Mouse (Mus musculus) brown adipose tissue, adult 24 weeks (tissue): ENCODE measurements around the gene Ifna7. TPM values are rescaled to one million over a fixed set of nuclear protein-coding genes. Genes with fewer than 3 reads are reported as not detected.
"Not testable (repeated sequence)": the region's sequence is repeated elsewhere in the genome, so short reads cannot be mapped to it uniquely, and the experiment has no call there.

ENCODE experiments used
- H3K27ac ChIP-seq: fragments of 200-500 bp; replicated peaks from 2 replicates; pipeline ENCODE4 v1.5.1; 2012; ENCODE audit warnings: low read depth, mild to moderate bottlenecking, low read length
- H3K4me1 ChIP-seq: fragments of 200-500 bp; 2 replicates; pipeline ENCODE4 v1.6.1; 2012; ENCODE audit warnings: low read length, mixed read lengths; ENCODE audit not compliant: control insufficient read depth, insufficient read depth, insufficient read length
- H3K4me3 ChIP-seq: fragments of 200-500 bp; 2 replicates; pipeline ENCODE4 v1.5.1; 2012; ENCODE audit warnings: low read depth, mild to moderate bottlenecking, low read length, moderate library complexity; ENCODE audit not compliant: insufficient read depth
- polyA plus RNA-seq: library from polyadenylated mRNA; stranded (reverse); fragments of >200 nt; gene quantifications from 2 replicates; pipeline ENCODE4 v1.2.4, GENCODE M21; 2012; ENCODE audit not compliant: missing spikeins, insufficient read depth, insufficient read length

The Ifna7 gene
- polyA plus RNA-seq, 1 experiment = not detected

DNA sequence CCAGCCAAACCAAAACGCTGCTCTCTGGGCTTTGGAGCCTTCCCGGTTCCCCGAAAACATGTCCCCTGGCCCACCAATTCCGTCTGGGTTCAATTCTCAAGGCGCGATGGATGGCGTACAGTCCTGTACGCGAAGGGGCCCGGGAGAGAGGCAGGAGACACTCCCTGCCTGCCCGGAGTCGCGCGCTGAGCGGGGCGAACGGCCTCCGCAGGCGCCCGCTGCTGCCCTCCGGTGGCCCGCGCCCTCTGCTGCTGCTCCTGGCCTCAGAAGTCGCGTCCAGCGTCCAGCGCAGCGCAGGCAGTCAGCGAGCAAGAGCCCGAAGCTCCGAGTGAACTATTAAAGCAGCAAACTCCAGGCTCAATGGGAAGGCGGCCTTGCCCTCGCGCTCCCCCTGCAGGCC is 10.3 kb upstream of the Ifna7 start:
- not testable (repeated sequence) for H3K4me1 ChIP-seq, H3K27ac ChIP-seq, H3K4me3 ChIP-seq

DNA sequence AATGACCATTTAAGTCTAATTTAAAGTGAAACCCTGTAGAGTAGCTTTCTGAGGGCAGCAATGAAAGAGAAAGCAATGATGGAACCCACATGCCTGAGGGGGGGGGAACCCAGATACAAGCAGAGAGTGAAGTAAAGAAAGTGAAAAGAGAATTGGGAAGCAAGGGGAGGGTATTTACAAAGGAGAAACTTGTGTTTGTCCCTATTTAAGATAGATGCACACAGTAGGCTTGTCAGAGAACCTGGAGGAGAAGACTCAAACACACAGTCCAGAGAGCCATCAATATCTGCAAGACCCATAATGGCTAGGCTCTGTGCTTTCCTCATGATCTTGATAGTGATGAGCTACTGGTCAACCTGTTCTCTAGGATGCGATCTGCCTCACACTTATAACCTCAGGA is 3.6 kb downstream of the Ifna7 start, which contains the start of gene Ifna11:
Gene Ifna11 (plus strand): TSS at position 301 of the 400 bp plus-strand sequence.
- Histone ChIP-seq H3K4me3 (no peak within 1 kb of the TSS), H3K4me1 (no peaks in the 10 kb centered on the region), H3K27ac (no peak within 1 kb of the TSS)

DNA sequence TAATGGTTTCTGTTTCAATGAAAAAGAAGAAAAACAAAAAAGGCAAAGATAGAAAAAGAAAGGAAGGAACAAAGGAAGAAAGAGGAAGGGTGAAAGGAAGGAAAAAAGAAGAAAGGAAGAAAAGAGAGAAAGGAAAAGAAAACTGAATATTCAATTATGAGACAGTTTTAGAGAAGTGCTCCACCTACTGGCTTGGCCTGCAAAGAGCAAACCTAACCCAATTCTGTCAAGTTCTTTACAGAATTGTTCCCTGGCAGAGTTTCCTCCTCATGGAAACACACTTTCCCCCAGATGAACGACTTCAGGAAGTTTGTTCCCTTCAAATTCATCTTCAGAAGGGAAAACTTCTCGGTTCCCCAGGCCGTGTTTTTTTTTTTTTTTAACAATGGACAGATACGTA is 7.0 kb downstream of the Ifna7 start:
- Histone ChIP-seq H3K4me1 (no peaks in the 10 kb centered on the region), H3K4me3 (no peak overlapping the region)

DNA sequence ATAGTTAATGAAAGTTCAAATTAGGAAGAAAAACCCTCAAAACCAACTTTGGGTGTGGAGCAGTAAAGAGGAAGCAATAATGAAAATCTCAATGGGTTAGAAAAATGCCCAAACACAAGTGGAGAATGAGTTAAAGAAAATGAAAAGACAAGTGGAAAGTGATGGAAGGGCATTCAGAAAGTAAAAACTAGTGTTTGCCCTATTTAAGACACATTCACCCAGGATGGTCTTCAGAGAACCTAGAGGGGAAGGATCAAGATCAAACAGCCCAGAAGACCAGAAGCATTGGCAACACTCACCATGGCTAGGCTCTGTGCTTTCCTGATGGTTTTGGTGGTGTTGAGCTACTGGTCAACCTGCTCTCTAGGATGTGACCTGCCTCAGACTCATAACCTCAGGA is 11.1 kb downstream of the Ifna7 start, which contains the start of gene Ifna6:
Gene Ifna6 (plus strand): TSS at position 301 of the 400 bp plus-strand sequence.
- H3K4me1 ChIP-seq = not testable (repeated sequence)

More for the DNA sequence above, 7.0 kb downstream of the Ifna7 start:
- no peak overlapping the region for H3K27ac ChIP-seq

DNA sequence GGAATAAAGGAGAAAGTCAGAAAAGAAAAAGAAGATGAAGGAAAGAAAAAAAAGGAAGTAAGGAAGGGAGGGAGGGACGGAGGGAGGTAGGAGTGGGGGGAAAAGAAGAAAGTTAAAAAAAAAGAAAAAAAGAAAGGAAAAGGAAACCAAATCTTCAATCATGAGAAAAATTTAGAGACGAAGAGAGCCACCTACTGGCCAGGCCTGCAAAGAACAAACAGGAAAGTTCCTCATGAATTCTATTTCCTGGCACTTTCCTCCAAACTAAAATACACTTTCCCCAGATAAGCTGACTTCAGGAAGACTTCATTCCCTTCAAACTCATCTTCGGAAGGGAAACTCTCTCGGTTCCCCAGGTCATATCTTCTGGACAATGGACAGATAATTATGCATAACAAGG is 14.5 kb downstream of the Ifna7 start:
- Histone ChIP-seq H3K4me3 (no peak overlapping the region), H3K4me1 (no peaks in the 10 kb centered on the region), H3K27ac (no peak overlapping the region)

More for the DNA sequence above, 11.1 kb downstream of the Ifna7 start, which contains the start of gene Ifna6:
- not testable (repeated sequence) for H3K27ac ChIP-seq, H3K4me3 ChIP-seq

DNA sequence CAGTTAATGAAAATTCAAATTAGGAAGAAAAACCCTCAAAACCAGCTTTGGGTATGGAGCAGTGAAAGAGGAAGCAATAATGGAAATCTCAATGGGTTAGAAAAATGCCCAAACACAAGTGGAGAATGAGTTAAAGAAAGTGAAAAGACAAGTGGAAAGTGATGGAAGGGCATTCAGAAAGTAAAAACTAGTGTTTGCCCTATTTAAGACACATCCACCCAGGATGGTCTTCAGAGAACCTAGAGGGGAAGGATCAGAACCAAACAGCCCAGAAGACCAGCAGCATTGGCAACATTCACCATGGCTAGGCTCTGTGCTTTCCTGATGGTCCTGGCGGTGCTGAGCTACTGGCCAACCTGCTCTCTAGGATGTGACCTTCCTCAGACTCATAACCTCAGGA is 19.2 kb downstream of the Ifna7 start, which contains the start of gene Ifna5:
Gene Ifna5 (plus strand): TSS at position 301 of the 400 bp plus-strand sequence.
- H3K4me3 ChIP-seq, H3K4me1 ChIP-seq, H3K27ac ChIP-seq: not testable (repeated sequence)

DNA sequence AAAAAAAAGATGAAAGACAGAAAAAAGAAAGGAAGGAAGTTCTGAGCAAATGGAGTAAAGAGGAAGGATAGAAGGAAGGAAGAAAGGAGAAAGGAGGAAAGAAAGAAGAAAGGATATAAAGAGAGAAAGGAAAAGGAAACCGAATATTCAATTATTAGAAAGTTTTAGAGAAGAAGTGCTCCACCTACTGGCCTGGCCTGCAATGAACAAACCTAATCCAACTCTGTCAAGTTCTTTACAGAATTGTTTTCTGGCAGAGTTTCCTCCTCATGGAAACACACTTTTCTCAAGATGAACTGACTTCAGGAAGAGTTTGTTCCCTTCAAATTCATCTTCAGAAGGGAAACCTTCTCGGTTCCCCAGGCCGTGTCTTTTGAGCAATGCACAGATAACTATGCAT is 22.8 kb downstream of the Ifna7 start:
- Histone ChIP-seq H3K4me3 (no peak overlapping the region), H3K4me1 (no peaks in the 10 kb centered on the region), H3K27ac (no peak overlapping the region)

DNA sequence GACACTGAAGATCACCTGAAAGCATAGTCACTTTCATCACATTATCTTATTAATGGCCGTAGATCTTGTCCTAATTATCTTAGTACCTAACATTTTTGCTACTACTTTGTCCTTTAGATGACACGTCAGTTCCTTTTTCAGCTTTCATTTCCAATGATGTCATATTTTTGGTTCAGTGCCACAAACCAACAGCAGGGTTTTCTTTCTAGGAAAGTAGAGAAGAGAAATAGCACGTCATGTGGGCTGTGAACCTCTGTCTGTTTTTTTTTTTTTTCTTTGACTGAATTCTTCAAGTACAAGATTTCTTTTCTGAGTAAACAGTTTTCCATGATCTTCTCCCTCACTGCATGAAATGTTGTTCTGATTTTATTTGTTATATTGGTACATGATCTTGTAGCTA is 24.0 kb downstream of the Ifna7 start:
- H3K27ac ChIP-seq = no peak overlapping the region
- H3K4me1 ChIP-seq = no peaks in the 10 kb centered on the region
- no peak overlapping the region for H3K4me3 ChIP-seq

DNA sequence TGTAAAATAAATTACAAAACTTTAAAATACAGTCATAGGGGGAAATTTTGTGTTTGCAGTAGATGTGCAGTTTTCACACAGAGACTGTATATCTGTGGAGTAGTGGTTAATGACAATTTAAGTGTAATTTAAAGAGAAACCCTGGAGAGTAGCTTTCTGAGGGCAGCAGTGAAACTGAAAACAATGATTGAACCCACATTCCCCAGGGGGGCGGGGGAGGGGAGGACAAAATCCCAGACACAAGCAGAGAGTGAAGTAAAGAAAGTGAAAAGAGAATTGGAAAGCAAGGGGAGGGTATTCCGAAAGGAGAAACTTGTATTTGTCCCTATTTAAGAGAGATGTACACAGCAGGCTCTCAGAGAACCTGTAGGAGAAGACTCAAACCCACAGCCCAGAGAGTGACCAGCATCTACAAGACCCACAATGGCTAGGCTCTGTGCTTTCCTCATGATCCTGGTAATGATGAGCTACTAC is 25.4 kb downstream of the Ifna7 start, which contains the start of gene Ifna4:
Gene Ifna4 (plus strand): TSS at position 424 of the 474 bp plus-strand sequence.
- H3K4me3 ChIP-seq = no peak within 1 kb of the TSS
- H3K4me1 ChIP-seq = no peaks in the 10 kb centered on the region
- no peak within 1 kb of the TSS for H3K27ac ChIP-seq

DNA sequence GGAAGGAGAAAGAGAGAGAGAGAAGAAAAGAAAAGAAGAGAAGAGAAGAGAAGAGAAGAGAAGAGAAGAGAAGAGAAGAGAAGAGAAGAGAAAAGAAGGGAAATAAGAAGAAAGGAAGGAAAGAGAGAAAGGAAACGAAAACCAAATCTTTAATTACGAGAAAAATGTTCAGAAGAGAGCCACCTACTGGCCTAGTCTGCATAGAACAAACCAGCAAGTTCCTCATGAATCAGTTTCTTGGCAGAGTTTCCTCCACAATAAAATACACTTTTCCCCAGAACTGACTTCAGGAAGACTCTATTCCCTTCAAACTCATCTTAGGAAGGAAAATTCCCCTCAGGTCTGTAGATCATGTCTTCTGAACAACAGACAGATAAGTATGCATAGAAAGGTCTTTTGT is 29.3 kb downstream of the Ifna7 start:
- no peak overlapping the region for H3K27ac ChIP-seq
- no peaks in the 10 kb centered on the region for H3K4me1 ChIP-seq

DNA sequence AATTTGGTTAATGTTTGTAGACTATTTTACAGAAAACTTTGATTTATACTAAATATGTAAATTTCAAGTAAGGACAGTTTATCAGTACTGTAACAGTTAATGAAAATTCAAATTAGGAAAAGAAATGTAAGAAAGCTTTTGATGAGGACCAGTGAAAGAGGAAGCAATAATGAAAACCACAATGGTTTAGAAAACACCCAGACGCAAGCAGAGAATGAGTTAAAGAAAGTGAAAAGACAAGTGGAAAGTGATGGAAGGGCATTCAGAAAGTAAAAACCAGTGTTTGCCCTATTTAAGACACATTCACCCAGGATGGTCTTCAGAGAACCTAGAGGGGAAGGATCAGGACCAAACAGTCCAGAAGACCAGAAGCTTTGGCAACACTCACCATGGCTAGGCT is 33.7 kb downstream of the Ifna7 start, which contains the start of gene Ifna1:
Gene Ifna1 (plus strand): TSS at position 390 of the 400 bp plus-strand sequence.
- Histone ChIP-seq H3K27ac (no peak within 1 kb of the TSS), H3K4me3 (no peak within 1 kb of the TSS), H3K4me1 (no peaks in the 10 kb centered on the region)

More for the DNA sequence above, 29.3 kb downstream of the Ifna7 start:
- H3K4me3 ChIP-seq = no peak overlapping the region

DNA sequence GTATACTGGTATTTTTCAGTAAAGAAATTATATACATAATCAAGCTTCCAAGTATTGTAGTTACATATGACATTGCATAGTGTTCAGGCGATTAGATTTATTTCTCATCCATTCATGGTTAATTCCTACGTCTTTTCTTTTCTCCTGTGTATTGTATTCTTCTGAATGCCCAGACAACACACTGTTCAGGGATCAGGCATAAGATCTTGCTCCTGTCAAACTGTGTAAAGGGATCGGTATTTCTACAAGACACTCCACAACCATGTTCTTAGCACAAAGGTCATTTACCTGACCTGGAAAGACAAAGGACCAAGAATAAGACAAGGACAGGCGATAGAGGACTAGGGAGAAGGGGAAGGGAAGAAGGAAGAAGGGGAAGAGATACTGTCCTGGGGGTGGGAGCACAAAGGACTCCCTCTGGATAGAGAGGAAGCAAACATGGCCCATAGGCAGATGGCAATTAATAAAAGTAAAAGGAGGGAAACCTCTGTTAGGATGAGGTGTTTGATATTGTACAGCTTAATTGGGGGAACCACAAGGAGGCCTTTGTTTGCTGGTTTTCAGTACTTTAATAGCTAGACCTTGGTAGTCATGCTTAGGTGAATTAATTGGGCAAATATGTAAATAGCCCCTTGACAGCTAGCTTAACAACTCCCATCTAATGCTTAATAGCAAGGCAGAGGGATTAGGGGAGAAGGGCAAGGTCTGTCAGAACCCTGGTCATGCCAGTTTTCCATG is 35.2 kb downstream of the Ifna7 start:
- Histone ChIP-seq H3K4me3 (no peak overlapping the region), H3K4me1 (no peaks in the 10 kb centered on the region), H3K27ac (no peak overlapping the region)

DNA sequence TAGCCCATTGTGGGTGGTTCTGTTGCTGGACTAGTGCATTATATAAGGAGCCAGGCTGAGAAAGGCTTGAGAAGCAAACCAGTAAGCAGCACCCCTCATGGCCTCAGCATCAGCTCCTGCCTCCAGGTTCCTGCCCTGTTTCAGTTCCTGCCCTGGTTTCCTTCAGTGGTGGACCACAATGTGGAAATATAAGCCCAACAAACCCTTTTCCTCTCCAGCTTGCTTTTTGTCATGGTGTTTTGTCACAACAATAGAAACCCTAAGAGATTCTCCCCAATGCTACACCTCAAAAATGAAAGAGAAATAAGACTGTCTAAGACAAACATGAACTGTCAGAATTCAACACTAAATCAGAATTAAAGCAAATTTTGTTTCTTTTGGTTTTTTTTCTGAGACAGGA is 43.2 kb downstream of the Ifna7 start:
- H3K4me1 ChIP-seq = no peaks in the 10 kb centered on the region
- no peak overlapping the region for H3K4me3 ChIP-seq
- no peak overlapping the region for H3K27ac ChIP-seq

DNA sequence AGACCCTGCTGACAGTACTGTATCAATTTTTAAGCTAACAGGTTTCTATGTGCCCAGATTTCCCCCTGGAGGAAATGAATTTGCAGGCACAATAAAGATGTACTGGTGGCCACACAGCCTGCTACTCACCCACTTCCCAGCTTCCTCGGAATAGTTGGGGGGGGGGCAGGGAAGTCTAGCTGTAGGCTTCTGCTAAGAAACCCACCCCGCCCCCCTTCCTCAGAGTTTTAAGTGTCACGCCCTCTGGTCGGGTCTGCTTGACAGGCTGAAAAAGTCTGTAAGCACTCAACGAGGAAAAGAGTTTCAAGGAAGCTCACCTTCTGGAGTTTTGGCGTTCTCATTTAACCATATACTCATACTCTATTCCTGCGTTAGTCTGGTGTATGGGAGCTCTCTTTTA is 47.3 kb downstream of the Ifna7 start:
- Histone ChIP-seq H3K4me3 (no peak overlapping the region), H3K27ac (no peak overlapping the region), H3K4me1 (no peaks in the 10 kb centered on the region)

DNA sequence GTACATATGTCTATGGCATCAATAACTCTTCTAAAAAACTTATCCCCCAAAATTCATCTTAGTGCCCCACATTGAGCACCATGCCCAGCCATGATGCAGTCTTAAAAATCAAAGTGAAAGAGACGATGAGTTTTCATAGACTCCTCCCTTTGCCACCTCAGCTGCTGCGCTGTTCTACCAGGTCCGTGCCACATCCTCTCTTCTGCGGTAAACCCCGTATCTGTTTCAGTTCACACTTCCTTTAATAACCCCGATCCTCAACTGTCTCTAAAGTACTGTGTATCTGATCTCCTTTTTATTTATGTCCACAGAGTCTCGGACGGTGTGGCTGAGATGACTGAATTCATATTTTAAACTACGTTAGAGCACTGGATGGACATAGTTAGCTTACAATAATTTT is 48.6 kb downstream of the Ifna7 start:
- Histone ChIP-seq H3K27ac (no peak overlapping the region), H3K4me1 (no peaks in the 10 kb centered on the region), H3K4me3 (no peak overlapping the region)

DNA sequence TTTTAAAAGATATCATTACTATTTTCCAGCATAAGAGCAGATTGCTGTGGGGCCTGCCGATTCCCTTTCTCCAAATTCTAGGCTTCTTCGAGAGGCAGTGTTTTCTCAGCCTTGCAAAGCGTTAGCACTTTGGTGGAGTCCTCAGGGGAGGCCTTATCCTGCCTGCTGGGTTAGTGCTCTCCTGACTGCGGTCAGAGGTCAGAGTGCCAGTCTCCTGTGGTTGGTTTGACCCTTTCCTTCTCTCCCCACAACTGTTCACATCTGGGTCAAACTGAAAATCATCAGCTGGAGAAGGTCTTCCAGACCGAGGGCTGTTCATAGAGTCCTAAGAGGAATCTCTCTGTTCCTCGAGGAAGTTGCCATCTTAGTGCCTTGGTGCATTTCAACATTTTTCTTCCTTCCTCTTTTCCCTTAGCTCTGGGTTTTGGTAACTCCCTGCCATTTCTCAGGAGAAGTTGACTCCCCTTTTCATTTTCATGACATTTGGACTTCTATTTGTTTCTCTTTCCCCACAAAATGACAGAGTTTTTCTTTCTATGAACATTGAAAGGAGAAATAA is 49.1 kb downstream of the Ifna7 start:
- Histone ChIP-seq H3K4me1 (no peaks in the 10 kb centered on the region), H3K27ac (no peak overlapping the region), H3K4me3 (no peak overlapping the region)
